Mouse (Mus musculus): ENCODE data around the gene Tll2. TPM values are rescaled to one million over a fixed set of nuclear protein-coding genes. Genes with fewer than 3 reads are reported as not detected.

Gene Tll2
- under 1 TPM; 0.31 to 0.32 TPM for total RNA-seq (2021)
- long read RNA-seq, experiment 1: 0 reads
- long read RNA-seq, experiment 2: 0 reads

- peak; percentile 54 to 64 for DNase-seq
Measured at GRCm38 (mm10) chr19:41206811-41207344, at the start of gene Tll2. TSS of gene Tll2 (minus strand) at chr19:41206835.

- DNase-seq: no peak
Measured at GRCm38 (mm10) chr19:41254584-41254983, 47.9 kb upstream of the Tll2 start.

GRCm38 (mm10) chr19:41248968-41249367, 42.3 kb upstream of the Tll2 start:
- DNase-seq: no peak

- no peak for DNase-seq
Measured at GRCm38 (mm10) chr19:41248271-41248670, 41.6 kb upstream of the Tll2 start.

GRCm38 (mm10) chr19:41246271-41246670, 39.6 kb upstream of the Tll2 start:
- DNase-seq: no peak

- DNase-seq: peak; percentile 27 to 75
Measured at GRCm38 (mm10) chr19:41244581-41244980, 37.9 kb upstream of the Tll2 start.

- DNase-seq: no peak
Measured at GRCm38 (mm10) chr19:41241997-41242396, 35.4 kb upstream of the Tll2 start.

GRCm38 (mm10) chr19:41233698-41234097, 27.1 kb upstream of the Tll2 start:
- DNase-seq: no peak

GRCm38 (mm10) chr19:41208326-41208725, 1.7 kb upstream of the Tll2 start:
- no peak for DNase-seq

GRCm38 (mm10) chr19:41206041-41206810, 409 bp downstream of the Tll2 start:
- DNase-seq: peak in 1 of 2 experiments; percentile 9

GRCm38 (mm10) chr19:41204159-41205081, 2.2 kb downstream of the Tll2 start:
- peak; percentile 18 to 33 for DNase-seq

GRCm38 (mm10) chr19:41197606-41198005, 9.0 kb downstream of the Tll2 start:
- DNase-seq: no peak

- no peak for DNase-seq
Measured at GRCm38 (mm10) chr19:41193379-41193778, 13.3 kb downstream of the Tll2 start.

GRCm38 (mm10) chr19:41192953-41193352, 13.7 kb downstream of the Tll2 start:
- no peak for DNase-seq

GRCm38 (mm10) chr19:41191724-41192123, 14.9 kb downstream of the Tll2 start:
- no peak for DNase-seq

GRCm38 (mm10) chr19:41190876-41191434, 15.7 kb downstream of the Tll2 start:
- DNase-seq: no peak

GRCm38 (mm10) chr19:41177331-41177730, 29.3 kb downstream of the Tll2 start:
- DNase-seq: no peak

GRCm38 (mm10) chr19:41176881-41177280, 29.8 kb downstream of the Tll2 start:
- no peak for DNase-seq

GRCm38 (mm10) chr19:41165914-41166235, 40.8 kb downstream of the Tll2 start:
- no peak for DNase-seq

GRCm38 (mm10) chr19:41165144-41165913, 41.3 kb downstream of the Tll2 start:
- no peak for DNase-seq

GRCm38 (mm10) chr19:41164447-41165095, 42.1 kb downstream of the Tll2 start:
- no peak for DNase-seq

All from heart, adult 18-20 months (tissue).